Mouse (Mus musculus) CH12F3 (cell line): ENCODE measurements around the gene Rpl3.

Experiments used
- in situ Hi-C: fragments of 300-500 bp; cut with MboI; formaldehyde crosslinking; loops from 2 replicates; pipeline ENCODE4 v1.14.3; 2020; ENCODE audit warnings: low sequenced_read_pairs

The Rpl3 gene

GRCm38 (mm10) chr15:80115866-80116794 is 24.5 kb upstream of the Rpl3 start:
- in situ Hi-C loops = no loop called here

GRCm38 (mm10) chr15:80115256-80115655 is 23.6 kb upstream of the Rpl3 start:
- in situ Hi-C loops = no loop called here

GRCm38 (mm10) chr15:80114414-80114813 is 22.7 kb upstream of the Rpl3 start:
- in situ Hi-C loops = no loop called here

GRCm38 (mm10) chr15:80112499-80112898 is 20.8 kb upstream of the Rpl3 start:
- in situ Hi-C loops = no loop called here

DNA sequence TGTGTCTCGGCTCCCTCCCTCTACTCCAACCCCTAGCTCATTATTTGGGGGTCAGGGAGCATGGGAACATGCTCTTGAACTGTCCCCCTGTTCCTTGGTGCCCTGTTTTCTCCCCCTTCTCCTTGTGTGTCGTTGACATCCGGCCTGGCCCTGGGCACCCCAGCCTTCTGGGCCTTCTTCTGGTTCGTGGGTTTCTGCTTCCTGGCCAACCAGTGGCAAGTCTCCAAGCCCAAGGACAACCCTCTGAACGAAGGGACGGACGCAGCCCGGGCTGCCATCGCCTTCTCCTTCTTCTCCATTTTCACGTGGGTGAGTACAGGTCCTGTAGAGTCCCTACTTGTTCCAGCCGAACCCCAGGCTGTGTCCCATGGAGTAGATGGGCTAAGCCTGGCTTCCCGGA is 19.8 kb upstream of the Rpl3 start:
- in situ Hi-C loops = no loop called here

DNA sequence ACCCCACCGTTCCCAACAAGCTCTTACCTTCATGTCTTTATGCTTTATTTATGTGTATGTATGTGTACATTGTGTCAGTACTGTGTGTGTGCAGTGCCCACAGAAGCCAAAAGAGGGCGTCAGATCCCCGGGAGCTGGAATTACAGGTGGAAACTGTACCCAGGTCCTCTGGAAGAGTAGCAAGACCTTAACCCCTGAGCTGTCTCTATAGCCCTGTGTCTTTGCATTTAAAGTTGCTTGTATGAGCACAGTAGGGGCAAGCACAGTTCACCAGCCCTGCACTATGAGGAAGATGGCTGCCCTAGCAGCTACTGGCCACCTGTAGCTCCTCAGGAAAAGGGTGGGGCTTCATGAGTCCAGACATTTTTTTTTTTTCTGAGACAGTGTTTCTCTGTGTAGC is 15.9 kb upstream of the Rpl3 start:
- in situ Hi-C loops = no loop called here

DNA sequence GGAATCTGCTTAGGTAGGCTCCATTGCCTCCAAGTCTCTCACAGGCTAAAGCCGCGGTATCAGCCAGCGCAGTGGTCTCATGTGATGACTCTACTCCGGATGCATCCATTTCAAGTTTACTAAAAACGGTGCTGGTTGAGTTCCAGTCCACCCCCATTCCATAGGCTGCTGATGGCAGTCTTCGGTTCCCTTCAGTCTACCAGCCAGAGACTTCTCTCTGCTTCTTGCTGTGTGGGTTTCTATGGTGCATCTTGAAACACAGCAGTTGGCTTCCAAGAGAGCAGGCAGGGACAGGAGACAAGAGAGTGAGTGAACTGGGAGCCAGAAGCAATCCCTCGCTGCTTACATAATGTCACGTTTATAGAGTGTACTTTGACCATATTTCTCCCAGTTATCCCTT is 15.5 kb upstream of the Rpl3 start:
- in situ Hi-C loops = no loop called here

DNA sequence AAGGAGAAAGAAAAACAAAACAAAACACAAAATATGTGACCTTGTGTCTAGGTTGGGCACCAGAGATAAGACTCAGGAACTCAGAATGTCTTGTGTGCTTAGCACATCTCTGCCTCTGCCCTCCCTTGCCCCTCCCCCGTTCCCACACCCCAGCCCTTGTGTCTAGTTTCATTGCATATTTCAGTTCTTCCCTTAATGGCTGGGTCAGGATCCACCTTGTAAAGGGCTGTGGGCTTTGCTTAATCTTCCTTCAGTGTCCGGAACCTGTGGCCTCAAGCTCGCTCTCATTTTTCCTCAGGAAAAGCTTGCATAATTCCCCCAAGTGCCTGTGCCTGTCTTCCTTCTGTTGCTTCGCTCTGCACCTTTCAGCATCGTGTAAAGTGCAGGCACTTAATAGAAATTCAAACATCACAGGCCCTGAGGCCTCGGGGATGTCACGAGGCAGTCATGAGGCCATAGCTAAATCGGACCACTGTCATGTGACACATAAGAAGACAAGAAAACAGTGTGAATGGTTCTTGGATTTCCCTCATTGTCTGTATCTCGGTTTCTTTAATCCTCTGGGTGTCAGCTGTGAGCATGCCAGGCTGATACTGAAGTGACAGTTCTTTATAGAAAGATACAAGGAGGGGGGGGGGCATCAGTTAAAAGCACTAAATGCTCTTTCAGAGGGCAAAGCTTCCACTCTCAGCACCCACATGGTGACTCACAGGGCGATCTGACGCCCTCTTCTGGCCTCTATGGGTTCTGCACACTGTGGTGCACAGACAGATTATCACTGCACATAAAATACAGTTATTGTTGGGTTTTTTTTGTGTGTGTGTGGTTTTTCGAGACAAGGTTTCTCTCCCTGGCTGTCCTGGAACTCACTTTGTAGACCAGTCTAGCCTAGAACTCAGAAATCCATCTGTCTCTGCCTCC is 14.1 kb upstream of the Rpl3 start:
- in situ Hi-C loops = no loop called here

DNA sequence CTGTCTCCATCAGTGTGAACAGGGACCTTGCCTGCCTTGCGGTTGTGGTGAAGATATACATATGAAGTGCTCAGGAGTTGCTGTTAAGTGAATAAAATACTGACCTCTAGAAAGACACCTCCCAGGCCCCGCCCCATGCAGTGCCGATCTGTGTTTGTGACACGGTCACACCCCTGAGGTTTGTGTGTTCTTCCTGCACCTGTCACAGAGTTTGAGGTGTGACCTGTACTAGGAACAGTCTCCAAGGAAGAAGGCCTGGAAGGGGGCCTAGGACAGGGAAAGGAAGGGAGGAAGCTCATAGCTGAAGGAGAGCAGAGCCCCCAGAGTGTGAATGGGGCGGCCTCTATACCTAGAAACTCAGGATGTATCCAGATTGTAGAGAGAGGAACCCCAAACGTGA is 10.8 kb upstream of the Rpl3 start:
- in situ Hi-C loops = no loop called here

- in situ Hi-C loops = no loop called here
Observed at GRCm38 (mm10) chr15:80101503-80101902, 9.8 kb upstream of the Rpl3 start.

DNA sequence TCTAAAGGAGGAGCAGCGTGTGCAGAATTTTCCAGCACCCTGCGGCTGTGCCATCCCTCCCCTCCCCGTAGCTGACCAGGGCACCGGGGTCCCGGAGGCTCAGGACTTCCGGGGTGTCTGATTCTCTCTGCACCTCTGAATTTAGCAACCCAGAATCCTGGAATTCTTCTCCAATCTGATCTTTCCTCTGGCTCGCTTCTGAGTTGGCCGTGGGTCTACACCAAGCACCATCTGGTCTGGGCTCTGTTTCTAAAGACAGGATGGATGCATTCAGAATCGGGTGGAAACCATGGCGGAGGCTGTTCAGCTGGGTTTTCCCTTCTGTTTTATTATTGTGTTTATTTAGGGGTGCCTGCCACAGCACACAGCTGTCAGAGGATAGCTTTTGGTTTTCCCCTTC is 9.2 kb upstream of the Rpl3 start:
- in situ Hi-C loops = no loop called here

GRCm38 (mm10) chr15:80100196-80100595 is 8.5 kb upstream of the Rpl3 start:
- in situ Hi-C loops = no loop called here

- in situ Hi-C loops = loop anchor here (10.0 kb wide), 1 partner anchor 125 kb away; no protein-coding TSS in a partner anchor
Observed at GRCm38 (mm10) chr15:80099477-80099876, 7.8 kb upstream of the Rpl3 start.

DNA sequence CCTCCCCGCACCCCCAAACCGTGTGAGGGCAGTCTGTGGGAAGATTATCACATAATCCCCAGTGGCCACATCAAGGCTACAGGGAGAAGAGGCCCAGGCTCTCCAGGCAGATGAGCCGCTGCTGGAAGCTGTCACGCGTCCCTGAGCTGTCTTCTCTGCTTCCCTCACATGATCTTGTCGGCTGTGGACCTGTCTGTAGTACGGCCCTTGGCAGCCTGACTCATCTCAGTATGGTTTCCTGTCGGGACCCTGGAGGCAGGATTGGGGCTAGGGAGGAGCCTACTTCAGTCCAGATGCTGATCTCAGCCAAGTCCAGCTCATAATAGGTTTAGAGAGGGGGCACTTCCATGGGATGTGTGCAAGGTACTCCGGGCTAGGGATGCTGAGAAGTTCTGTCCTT is 7.1 kb upstream of the Rpl3 start:
- in situ Hi-C loops = loop anchor here (10.0 kb wide), 1 partner anchor 126 kb away; no protein-coding TSS in a partner anchor

- in situ Hi-C loops = loop anchor here (10.0 kb wide), 1 partner anchor 127 kb away; no protein-coding TSS in a partner anchor
Observed at GRCm38 (mm10) chr15:80097999-80098461, 6.4 kb upstream of the Rpl3 start.

DNA sequence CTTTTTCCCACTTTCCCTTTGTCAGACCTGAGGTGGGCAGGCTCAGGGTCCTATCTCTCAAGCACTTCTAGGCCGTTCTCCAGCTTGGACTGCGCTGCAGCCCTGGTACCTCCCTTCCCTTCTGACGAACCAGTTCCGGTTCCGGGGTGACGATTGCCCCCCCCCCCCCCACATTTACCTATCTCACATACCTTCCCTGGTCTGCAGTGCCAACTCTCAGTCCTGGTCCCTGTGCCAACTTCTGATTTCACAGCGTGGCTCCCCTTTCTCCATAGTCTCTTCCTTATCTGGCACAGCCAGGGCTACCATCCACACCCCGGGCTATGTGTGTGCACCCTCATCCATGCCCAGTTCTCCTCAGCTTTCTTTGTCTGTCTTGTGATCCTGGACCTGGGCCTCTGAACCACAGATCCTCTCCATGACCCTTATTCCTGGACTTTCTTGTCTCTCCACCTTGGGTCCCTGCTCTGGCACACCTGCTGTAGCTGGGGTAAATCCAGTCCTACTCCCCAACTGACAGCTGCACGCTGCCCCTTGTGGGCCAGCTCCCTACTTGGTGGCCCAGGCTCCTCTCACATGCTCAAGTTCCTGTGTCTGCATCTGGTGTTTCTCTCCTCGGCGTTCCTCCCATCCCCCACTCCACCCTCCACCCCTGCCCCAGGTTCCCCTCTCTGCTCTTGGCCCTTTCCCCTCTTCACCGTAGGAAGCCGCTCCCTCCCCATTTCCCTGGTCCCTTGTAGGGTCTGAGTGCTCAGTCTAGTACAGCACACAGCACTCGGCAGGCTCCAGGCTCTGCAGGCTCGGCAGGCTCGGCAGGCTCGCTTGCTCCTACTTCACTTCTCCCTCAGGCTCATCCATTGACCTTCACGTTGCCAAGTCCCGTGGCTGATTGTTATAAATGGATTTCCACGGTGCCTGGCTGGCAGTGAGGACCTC is 5.5 kb upstream of the Rpl3 start:
- in situ Hi-C loops = loop anchor here (10.0 kb wide), 1 partner anchor 128 kb away; no protein-coding TSS in a partner anchor

DNA sequence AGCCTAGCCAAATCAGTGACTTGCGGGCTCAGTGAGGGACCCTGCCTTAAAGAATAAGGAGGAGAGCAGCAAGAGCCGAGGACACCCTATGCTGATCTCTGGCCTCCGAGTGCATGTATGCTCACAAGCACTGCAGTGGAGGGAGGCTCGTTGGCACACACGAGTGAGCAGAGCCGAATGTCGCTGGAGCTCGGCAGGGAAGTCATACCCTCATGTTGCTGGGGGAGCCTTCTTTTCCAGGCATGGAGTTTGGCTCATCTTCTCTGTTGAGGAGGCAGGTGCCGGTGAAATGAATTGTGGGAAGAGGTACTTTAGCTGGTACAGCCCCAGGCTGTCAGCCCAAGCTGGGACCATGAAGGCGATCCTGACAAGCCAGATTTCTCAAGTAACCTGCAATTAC is 4.7 kb upstream of the Rpl3 start:
- in situ Hi-C loops = loop anchor here (10.0 kb wide), 1 partner anchor 128 kb away; no protein-coding TSS in a partner anchor

GRCm38 (mm10) chr15:80095596-80095995 is 3.9 kb upstream of the Rpl3 start:
- in situ Hi-C loops = loop anchor here (10.0 kb wide), 1 partner anchor 129 kb away; no protein-coding TSS in a partner anchor

- in situ Hi-C loops = loop anchor here (10.0 kb wide), 1 partner anchor 131 kb away; no protein-coding TSS in a partner anchor
Observed at GRCm38 (mm10) chr15:80094201-80094600, 2.5 kb upstream of the Rpl3 start.

DNA sequence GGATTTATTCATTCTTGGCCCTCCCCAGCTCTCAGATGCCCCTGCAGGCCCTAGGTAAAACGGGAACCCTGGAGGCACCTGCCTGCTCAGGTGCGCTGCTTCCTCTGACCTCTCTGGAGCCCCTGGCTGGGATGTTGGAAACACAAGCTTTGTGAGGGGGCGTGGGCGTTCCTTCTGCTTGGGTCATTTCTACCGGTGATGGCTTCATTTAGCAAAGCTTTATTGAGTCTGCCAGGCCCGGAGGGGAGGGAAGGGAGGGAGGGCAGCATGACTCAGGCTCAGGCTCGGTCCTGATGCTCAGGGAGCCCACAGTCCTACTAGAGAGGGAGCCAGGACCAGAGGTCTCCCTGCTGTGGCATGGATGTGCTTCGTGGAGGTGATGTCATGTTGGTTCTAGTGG is 931 bp upstream of the Rpl3 start:
- in situ Hi-C loops = loop anchor here (10.0 kb wide), 1 partner anchor 132 kb away; no protein-coding TSS in a partner anchor
